Mouse (Mus musculus) urinary bladder, postnatal 4 days (tissue): ENCODE measurements around the gene Pim1.
"Not testable (repeated sequence)": the region's sequence is repeated elsewhere in the genome, so short reads cannot be mapped to it uniquely, and the experiment has no call there.

Source experiments
- DNase-seq, 2 experiments: peaks; one replicate each; pipeline ENCODE4 v3.0.0; 2021 to 2022; ENCODE audit warnings: low spot score in 2 of 2

Gene Pim1

DNA sequence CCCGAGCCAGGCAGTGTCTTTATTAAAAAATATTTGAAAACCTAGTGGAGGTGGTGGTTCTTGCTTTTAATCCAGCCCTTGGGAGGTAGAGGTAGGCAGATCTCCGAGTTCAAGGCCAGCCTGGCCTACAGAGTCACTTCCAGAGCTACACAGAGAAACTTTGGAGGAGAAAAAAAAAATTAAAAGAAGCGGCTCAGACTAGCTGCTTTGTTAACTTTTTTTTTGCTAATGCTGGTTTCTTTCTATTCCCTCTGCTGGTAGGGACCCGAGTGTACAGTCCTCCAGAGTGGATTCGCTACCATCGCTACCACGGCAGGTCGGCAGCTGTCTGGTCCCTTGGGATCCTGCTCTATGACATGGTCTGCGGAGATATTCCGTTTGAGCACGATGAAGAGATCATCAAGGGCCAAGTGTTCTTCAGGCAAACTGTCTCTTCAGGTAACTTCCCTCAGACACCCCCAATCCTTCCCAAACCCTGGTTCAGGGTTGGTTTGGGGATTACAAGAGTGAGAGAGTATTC, 3.0 kb downstream of the Pim1 start:
- no peak for DNase-seq

DNA sequence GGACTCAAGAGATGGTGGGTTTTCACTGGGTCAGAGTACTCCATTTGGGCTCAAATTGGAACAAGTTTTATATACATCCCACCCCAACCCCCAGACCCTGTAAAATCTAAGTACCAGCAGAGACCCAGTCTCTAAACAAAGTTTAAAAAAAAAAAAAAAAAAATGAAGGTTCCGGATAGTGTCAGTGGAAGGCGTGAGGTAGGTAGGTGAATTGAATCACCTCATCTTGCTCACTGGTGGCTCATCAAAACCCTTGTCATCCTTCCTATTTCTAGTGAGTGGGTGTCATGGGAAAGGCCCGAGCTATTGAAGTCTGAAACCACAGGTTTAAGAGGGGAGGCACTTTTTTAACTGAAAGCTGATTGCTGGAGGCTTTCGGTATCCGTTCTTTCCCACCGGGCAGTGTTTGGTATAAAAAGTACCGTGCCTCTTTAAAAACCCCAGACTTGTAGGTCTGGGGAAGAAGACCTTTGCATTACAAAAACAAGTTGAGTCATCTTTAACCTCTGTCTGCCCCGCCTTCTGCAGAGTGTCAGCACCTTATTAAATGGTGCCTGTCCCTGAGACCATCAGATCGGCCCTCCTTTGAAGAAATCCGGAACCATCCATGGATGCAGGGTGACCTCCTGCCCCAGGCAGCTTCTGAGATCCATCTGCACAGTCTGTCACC, 3.6 kb downstream of the Pim1 start:
- no peak for DNase-seq

DNA sequence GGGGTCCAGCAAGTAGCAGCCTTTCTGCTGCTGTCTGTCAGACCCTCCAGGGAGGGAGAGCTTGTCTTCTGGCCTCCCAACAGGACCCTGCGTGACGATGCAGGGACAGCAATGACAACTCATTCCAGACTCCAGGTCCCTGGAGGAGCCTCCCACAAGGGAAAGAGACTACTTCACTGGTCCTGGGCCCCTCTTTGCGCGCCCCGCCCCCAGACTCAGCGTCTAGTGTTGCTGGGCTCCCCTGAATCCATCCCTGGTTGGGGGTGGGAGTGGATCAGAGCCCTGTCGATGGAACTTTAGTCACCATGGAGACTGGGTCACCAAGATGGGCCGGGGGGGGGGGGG, 4.2 kb downstream of the Pim1 start:
- DNase-seq: no peak

DNA sequence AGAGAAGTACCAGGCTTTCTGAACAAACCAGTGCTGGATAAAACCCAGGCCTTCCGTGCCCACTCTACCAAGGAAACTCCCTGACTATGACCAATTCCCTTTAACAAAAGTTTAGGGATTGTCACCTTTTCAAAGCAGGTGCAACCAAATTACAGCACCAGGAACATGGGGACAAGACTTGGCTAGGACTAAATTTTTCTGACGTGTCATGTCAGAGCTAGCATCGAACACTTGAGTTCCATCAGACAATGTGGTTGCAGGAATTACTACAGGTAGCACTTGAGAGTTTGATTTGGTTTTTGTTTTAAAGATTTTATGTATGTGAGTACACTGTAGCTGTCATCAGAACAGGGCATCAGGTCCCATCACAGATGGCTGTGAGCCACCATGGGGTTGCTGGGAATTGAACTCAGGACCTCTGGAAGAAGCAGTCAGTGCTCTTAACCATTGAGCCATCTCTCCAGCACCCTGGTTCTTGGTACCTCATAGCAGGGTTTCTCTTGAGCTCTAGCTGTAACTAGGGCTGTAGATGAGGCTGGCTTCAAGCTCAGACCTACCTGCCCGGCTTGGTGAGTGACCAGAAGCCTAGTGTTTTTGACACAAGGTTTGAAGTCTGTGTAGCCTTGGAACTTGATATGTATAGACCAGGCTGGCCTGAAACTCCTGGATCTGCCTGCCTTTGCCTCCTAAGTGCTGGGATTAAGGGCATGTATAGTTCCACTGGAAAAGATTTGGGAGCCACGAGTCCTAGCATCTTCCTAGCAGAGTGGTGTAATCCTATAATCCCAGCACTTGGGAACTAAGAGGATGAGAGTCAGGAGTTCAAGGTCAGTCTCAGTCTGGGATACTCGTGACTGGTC, 5.9 kb downstream of the Pim1 start:
- DNase-seq: no peak

DNA sequence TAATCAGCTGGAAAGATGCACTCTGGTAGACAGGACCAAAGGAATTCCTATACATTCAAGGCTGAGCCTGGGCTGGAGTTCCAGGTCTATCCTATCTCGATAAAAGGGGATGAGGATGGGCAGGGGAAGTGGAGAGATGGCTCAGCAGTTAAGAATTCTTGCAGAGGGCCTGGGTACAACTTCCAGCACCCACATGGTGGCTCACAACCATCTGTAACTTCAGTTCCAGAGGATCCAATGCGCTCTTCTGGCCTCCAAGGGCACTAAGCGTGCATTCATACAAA, 6.5 kb downstream of the Pim1 start:
- DNase-seq: no peak

DNA sequence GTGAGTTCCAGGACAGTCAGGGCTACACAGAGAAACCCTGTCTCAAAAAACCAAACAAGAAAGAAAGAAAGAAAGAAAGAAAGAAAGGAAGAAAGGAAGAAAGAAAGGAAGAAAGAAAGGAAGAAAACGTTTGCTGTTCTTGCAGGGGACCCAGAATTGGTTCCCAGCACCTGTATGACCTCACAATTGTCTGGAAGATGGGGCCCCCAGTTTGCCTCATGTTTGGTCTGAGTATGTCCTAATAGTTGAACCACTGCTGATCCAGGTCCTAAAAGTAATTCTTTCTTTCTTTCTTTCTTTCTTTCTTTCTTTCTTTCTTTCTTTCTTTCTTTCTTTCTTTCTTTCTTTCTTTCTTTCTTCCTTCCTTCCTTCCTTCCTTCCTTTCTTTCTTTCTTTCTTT, 6.9 kb downstream of the Pim1 start:
- not testable (repeated sequence) for DNase-seq

DNA sequence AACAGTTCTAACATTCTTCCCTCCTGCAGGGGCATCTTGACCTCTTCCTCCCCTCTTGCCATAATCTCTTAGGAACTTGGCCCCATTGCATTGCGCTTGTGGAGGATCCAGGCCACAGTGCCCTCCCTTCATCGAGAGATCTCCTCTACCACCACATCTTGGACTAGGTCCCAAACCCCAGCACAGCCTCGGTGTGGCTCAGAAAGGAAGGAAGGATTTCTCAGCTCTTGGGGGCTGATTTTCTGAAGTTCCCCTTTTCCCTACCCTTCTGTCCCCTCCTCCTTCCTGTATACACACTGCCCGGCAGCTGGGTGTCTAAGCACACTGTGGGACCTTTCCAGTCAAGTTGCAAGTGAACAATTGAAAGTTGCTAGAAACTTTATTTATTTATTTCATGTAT, 7.5 kb downstream of the Pim1 start:
- no peak for DNase-seq

DNA sequence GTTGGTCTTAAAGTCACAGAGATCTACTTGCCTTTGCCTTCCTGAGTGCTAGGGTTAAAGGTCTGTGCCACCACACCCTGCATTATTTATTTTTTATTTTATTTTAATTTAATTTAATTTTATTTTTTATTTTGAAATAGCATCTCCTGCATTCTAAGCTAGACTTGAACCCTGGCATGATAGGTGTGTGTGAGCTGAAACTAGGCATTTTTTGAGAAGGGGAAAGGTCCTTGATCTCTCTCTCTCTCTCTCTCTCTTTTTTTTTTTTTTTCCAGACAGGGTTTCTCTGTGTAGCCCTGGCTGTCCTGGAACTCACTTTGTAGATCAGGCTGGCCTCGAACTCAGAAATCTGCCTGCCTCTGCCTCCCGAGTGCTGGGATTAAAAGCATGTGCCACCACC, 8.4 kb downstream of the Pim1 start:
- DNase-seq: not testable (repeated sequence)

DNA sequence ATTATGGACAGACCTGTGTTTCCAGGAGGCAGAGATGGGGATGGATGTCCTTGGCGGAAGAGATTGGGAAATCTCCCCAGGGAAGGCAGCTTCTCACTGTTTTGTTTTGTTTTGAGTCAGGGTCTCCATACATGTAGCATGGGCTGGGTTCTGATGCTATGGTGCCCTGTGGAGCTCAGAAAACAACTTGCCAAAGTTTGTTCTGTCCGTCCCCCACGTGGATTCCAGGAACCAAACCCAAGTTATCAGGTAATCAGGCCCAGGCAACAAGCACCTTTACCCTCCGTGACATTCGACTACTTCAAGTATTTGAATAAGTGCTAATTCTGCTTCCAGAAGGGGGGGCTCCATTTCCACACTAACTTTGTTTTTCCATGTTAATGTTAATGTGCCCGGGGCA, 9.0 kb downstream of the Pim1 start:
- no peak for DNase-seq

DNA sequence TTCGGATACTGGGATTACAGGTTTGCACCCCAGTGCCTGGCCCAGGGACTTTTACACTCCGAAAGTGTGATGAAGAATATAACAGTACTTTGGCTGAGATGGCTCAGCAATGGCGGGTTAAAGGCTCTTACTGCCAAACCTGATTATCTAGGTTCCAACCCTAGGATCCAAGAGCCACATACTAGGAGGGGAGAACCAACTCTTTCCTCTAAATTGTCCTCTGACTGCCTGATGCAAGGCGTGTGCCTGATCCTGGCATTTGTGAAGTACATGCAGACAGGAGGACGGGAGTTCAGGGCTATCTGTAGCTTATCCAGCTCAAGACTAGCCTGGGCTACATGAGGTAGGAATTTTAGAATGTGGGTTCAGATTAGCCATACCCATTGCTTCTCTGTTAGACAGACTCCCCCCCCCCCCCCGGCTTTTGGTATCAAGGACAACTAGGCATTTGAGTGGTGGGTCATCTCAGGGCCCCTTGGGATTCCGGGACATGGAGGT, 9.7 kb downstream of the Pim1 start:
- no peak for DNase-seq

DNA sequence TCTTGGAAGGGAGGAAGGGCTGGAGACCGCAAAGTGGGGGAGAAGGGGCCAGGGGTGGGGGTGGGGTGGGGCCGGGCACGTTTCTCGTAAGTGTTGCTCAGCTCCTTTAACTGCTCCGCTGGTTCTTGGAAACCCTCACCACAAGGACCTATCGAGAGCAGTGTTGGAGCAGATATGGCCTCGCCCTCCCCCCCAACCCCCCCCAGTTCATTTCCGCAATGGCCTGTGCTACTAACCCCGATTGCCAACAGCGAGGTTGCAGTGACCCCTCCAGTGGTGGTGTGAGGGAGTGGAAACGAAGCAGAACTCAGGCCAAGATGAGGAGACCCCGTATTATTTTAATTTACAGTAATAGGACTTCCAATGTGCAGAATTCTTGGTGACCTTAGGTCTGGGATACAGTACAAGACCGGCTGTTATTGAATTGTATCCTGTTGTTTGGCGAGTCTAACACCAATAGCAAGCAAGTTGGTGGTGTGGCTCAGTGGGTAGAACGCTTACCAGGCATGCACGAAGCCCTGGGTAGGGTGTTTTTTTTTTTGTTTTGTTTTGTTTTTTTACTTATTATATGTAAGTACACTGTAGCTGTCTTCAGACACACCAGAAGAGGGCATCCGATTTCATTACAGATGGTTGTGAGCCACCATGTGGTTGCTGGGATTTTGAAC, 10.4 kb downstream of the Pim1 start:
- no peak for DNase-seq

DNA sequence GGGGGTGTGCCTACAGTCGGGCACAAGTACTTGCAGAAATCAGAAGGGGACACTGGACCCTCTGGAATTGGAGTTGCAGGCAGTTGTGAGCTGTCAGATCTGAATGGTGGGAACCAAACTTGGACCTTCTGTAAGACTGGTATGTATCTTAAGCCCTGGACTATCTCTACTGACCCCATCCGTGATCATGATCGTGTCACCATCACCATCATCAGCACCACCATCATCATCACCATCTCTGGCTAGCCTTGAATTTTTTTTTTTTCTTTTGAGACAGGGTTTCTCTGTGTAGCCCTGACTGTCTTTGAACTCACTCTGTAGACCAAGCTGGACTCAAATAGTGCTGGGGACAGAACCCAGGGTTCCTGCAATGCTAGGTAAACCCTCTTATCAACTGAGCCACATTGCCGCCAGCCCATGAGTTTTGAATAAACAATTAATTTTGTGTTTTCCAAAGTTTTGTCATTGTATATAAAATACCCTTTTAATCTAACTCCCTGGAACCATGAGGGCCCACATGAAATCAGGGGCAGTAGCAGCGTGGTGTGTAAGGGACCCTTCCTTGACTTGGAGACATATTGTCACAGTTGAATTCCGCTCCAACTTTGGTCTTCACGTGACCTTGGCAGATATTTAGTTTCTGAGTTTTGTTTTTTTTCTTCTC, 11.6 kb downstream of the Pim1 start:
- DNase-seq: no peak

DNA sequence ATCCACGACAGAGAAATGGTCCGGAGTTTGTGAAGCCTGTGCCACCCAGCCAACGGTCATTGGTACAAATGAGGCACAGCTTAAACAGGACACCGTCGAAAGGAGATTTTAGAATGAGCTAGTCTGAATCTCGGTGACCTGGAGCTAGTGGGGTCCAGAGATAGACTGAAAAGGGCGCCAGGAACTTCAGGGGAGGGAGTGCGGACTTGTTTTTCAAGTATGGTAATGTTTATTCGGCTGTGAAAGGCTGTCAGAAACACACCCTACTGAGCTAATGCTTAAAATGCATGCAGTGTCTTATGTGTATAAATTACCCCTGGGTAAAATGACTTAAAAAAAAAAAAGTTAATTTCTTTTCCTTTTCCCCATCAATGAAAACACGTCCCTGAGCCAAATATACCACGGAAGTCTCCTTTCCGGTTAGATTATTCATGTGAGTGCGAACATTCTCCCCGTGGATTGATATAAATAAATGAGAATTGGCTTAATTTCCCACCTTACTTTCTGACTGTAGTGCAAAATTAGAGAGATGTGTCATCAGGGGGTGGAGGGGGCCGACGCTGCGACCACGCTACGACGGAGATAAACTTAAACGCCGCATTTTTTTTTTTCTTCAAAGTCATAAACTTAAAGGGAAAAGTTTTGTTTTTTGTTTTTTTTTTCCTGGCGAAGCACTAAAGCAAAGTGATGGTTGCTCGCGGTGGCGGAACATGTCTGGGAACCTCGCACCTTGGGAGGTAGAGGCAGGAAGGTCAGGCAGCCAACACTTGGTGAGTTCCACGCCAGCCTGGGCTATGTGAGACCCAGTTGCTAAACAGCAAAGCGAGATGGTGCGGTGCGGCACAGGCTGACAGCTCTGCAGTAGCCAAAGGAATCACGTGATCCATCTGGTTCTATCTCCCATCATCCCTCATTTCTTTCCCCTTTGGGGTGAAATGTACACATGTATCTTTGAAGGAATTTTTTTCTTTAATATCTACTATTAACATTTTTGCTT, 12.4 kb downstream of the Pim1 start:
- DNase-seq: no peak

DNA sequence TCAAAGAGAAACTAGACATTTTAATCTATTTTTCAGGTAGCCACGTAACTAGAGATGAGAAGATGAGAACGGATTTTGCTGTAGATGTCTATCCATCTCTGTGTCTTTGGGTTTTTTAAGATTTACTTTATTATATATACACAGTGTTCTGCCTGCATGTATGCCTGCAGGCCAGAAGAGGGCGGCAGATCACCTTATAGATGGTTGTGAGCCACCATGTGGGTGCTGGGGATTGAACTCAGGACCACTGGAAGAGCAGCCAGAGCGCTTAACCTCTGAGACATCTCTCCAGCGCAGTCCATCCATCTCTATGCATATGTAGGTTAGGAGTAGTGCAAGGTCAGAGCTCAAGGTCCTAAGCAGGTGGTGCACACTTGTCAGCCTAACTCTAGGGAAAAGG, 13.1 kb downstream of the Pim1 start:
- no peak for DNase-seq

DNA sequence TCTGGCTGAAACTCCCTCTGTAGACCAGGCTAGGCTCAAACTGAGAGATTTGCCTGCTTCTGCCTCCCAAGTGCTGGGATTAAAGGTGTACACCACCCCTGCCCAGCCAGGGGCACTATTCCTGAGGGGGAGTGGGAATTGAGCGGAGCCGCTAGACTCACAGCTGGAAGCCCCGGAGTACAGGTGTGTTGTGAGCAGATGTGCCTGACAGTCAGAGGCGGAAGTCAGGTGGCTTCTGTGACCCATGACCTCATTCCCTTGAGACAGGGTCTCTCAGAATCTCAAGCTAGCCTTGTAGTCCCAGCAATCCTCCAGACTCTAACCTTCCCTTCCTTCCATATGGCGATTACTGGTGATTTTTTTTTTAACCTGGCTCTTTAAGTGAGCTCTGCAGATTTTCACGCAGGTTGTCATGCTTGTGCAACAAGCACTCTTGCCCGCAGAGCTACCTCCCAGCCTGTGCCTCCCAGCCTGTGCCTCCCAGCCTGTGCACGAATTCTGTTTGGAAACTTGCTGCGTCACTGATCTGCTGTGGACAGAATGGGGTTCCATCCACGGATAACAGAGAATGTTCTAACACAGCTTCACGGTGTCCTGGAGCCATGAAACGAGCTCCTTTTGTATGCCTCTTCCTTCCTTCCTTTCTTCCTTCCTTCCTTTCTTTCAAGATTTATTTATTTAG, 18.5 kb downstream of the Pim1 start:
- DNase-seq: no peak

DNA sequence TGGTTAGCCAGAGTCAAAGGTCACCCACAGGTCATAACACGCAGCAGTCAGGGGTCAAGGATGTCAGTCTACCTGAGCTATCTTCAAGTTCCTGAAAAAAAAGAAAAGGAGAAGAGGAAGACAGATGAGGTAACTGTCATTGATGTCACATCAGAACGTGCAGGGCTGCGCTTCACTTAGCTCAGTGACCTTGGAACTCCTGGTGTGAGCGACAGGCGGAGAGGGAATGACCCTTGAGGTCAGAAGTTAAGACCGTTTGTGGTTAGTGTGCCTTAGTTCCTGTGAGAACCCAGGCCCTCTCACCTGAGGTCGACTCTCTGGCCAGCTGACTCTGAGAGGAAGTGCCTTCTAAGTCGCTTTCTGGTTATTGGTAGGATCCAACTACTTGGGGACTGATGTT, 20.1 kb downstream of the Pim1 start:
- no peak for DNase-seq

DNA sequence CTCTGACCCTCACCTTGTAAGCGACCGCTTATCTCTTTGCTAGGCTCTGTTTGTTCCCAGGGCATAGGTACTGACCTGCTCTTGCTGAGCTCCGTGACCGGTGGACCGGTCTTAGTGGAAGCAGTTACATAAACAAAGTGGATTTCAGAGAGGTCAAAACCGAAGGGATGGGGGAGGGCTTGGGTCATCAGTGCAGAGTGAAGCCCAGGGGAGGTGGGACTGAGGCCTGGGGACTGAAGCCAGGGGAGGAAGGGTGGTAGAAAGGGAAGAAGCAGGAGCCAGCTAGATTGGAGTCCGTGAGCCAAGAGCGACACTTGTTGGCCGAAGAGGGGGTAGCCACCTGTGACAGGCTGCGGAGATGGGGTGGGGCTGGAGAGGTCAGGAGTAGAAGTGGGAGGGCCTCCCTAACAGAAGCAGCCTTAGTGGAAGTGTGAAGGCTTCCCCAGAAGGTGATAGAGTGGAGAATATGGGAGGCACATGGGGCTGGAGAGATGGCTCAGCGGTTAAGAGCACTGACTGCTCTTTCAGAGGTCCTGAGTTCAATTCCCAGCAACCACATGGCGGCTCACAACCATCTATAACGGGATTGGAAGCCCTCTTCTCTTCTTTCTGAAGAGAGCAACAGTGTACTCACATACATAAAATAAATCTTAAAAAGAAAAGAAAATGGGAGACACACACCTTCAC, 22.6 kb downstream of the Pim1 start:
- peak; percentile 54 to 67 for DNase-seq

DNA sequence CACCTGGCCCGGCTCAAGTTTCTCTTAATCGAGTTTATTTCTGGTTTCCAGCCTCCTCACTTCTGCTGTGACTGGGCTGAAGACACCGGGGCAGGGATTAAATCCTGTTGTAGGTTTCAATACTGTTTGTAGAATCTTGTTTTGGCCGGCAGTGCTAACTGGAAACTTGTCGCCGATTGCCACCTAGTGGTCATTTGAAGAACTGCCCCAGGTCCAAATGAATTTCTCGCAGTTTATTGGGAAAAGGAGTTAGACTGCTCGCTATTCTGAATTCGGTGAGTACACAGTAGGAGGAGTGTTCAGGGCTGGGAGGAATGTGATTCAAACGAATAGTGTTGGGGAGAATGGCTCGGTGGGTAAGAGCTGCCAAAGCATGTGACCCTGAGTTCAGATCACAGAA, 23.9 kb downstream of the Pim1 start:
- peak; percentile 75 to 83 for DNase-seq

DNA sequence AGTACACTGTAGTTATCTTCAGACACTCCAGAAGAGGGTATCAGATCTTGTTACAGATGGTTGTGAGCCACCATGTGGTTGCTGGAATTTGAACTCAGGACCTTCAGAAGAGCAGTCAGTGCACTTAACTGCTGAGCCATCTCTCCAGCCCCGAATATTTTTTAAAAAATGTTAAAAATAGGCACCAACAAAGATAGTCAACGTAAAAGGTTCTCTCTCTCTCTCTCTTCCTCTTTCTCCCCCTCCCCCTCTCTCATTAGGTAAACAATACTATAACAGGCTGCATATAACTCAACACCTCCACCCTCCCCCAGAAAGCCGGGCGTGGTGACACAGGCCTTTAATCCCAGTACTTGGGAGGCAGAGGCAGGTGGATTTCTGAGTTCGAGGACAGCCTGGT, 28.1 kb downstream of the Pim1 start:
- DNase-seq: not testable (repeated sequence)

DNA sequence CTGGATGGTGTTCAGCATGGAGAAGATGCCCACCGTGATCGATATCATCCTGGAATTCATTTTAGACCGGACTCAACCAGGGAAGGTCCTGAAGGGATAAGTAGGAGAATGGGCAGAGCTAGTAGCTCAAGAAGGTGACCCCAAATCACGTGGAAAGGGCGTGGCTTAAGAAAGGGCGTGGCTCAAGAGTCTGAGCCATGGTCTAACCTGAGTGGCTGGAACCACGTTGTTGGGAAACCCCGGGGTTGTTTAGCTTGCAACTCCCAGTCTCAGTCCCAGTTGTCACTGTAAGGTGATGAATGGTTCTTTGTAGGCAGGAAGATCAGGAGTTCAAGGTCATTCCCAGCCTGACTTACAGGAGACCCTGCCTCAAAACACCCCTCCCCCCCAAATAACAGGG, 29.2 kb downstream of the Pim1 start:
- DNase-seq: no peak
